Mouse (Mus musculus): ENCODE results near the gene Shisa4.

DNA sequence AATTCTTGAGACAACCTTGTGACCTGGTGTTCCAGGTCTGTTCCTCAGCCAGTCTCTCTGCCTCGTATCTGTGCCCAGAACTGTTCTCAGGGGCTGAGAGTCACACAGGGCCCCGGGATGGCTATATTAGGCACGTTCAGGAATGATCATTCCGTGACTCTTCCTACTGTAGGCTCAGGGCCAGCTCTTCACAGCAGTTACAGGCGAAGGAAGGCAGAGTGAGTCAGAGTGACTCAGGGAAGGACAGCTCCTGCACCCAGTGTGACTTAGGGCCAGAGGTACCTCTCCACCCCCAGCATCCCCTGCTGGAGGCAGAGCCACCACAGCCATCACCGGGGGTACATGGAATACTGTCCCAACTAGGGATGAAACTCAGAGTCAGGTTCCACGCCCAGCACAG is 8.0 kb downstream of the Shisa4 start:
- TF ChIP-seq CTCF (IDR thresholded peaks at IDR 0.05) (no peak), POLR2A (IDR thresholded peaks at IDR 0.05; ENCODE audit: insufficient read depth, low read depth, low read length) (no peak), EP300 (IDR thresholded peaks at IDR 0.05; ENCODE audit: insufficient read depth, low read depth, low read length) (no peak)
